Mouse (Mus musculus): ENCODE measurements at regions not wholly inside any gene's neighbourhood (a gene's known extent, or its start where the extent isn't known, plus 50 kb on each side); places are given as distances from the start of the nearest gene placed in this dataset.

DNA sequence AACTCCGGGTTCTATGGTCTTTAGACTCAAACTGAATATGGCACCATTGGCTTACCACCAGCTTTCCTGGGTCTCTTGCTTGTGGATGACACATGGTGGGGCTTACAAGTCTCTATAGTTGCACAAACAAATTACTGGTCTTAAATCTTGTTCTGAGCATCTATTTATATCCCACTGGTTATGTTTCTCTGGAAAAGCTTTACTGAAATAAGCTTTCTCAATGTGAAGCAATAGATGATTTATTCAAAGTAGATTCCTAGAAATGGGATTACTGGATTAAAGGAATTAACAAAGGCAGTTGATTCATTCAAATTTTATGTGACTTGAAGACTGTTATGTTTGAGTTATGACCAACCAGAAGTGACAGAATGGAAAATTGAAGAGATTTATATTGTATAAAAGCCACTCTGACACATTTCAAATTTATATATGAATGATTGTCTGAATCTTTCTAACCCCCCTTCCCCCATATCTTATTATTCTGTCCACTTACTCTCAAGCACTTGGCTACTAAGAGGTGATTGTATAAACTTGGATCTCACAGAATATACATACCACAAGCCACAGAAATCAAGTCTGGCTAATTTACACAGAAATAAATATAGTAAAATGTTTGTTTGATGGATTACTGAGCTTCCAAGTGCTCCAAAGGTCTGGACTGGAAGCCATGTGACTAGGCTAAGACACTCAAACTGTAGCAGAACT, 113.4 kb upstream of the C1qtnf3 start:
- no peak for DNase-seq (ENCODE audit: low spot score in 2 of 2)

DNA sequence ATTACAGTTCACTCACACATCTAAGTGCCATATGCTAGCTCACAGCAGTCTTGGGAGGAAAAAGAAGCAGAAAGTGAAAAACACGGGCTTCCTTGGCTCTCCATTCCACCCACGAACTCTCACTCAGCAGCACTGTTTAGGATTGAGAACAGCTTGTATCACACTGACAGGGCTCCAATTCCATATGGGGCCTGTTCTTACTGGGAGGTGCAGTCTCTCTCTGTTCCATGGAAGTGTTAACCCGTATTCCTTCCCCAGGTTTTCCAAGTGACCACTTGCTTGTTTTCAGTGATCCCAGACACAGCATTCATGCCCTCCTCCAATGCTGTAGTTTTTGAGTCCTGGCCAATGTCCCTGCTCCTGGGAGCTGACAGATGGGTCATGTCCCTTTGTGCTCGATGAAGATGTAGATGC, 111.5 kb upstream of the C1qtnf3 start:
- no peak for DNase-seq (ENCODE audit: low spot score in 2 of 2)

DNA sequence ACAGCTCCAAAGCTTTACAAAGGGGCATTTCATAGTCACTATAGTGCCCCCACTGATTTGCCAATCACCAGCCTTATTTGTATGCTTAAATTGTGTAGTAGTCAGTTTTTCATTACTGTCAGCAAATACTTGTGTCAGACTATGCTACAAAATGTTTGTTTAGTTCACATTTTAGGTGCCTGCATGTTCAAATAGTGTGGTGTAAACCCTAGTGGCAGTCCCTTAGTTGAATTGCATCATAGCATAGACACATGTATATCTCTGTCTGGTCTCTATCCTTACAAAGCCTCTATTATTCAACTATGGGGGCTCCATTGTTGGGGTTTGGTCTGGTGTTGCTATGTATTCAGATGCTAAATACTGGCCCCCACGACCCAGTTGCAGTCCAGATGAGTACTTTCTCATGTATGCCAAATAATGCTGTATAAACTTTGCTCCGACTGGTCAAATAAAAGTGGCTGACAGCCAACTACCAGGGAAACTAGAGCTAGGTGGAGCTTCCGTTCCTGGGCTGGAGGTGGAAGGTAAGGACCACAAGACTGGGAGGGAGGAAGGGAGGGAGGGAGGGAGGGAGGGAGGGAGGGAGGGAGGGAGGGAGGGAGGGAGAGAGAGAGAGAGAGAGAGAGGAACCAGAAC, 109.0 kb upstream of the C1qtnf3 start:
- DNase-seq (ENCODE audit: low spot score in 2 of 2): no peak

DNA sequence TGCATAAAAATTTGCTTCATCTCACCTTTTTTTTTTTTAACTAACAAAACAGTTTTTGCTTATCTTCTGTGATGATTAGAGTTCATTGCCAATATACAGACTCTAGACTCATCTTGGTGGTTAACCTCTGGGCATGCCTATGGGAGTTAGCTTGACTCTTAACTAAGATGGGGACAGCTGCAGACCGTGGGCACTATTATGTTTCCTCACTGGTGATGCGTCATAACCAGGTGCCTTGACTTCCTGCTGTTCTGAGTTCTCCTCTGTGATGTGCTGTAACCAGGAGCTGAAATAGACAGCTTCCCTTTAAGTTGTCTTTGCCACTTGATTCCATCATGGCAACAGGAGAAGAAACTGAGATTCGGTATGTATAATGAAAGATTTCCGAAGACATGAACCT, 105.4 kb upstream of the C1qtnf3 start:
- DNase-seq (ENCODE audit: low spot score in 2 of 2): no peak

GRCm38 (mm10) chr15:10864004-10864775, 87.9 kb upstream of the C1qtnf3 start:
- no peak for DNase-seq (ENCODE audit: low spot score in 2 of 2)

DNA sequence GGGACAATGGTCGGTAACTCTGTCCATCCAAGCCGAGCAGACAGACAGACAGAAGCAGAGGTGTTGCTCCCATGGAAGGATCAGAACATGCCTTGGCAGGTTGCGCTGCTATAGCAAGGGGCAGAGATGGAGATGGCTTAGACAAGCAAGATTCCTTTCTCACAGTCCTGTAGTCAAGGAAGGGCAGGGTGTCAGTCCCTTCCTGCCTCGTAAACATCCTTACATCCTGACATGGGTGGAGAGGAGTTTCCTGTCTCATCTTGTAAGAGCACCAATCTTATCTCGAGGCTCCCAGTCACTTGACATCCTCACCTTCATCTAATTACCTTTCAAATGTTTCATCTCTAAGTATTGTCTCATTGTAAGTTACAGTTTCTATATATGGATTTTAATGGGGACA, 87.0 kb upstream of the C1qtnf3 start:
- no peak for DNase-seq (ENCODE audit: low spot score in 2 of 2)

DNA sequence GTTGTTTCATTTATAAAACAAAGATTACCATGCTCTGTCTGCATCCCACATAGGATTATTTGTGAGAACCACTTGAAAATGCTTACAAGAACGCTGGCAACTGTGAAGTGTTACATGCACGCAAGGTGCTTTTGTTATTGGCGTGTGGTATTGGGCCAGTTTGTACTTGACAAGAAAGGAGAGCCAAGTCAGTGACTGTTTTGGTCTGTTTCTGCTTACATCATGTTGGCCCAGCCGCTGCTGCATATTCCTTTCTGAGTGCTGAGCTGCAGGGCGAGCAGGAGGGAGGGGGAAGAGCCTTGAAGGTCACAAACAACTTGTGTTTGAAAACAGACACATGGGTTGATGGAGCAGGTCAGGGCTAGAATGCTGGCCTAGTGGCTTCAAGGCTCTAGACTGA, 85.3 kb upstream of the C1qtnf3 start:
- DNase-seq (ENCODE audit: low spot score in 2 of 2): peak in 1 of 2 experiments; percentile 48

GRCm38 (mm10) chr15:10868115-10868514, 84.0 kb upstream of the C1qtnf3 start:
- DNase-seq (ENCODE audit: low spot score in 2 of 2): no peak

DNA sequence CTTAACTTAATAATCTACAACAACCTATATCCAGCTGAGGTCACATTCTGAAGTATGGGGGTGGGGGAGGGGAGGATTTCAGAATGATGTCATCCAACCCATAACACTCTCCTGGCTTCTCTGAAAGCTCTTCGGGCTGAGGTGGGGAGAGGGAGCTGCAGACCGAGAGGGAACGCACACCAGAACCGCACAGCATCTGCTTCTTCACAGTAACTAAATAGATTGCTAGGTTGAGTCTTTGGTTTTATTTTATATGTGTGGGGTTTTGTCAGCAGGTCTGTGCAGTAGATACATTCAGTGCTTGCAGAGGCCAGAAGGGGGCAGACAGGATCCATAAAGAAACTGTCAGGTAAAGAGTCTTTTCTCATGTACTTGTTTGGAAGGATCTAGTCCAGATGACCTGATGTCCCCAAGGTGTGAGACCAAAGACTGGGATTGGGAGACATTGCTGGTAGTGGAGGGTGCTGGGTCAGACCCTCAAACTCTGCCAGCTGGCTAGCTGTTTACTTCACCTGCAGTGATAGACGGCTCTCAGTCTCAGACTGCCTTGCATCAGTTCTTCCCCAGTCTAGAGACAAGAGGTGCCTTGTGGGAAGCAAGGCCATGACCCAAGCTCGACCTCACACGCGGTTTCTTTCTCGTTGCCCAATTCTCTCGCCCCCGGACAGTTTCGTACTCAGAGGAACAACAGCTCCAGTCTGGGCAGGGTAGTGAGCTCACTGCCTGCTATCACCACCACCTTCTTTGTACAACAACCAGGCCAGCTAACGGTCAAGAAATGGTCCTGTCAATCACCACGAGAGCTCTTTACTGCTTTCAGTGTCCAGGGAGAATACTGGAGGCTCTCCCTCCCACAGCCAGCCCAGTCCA, 83.2 kb upstream of the C1qtnf3 start:
- no peak for DNase-seq (ENCODE audit: low spot score in 2 of 2)

DNA sequence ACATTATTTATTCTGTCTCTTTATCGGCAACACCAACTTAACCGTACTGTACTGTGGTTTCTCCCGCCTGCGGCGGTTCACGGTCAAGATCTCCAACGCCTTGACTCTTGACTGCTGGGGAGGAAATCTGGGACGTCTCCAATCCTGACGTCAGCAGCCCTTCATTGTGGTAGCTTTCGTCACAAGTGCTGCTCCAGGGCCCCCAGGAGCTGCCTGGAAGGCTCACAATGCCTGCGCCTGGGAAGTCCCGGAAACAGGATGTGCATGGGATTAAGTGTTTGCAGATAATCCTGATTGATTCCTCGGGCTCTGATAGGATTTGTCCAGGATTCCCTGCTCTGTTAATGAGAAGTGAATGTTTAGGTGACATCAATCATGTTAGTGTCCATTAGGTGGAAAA, 82.3 kb upstream of the C1qtnf3 start:
- no peak for DNase-seq (ENCODE audit: low spot score in 2 of 2)

DNA sequence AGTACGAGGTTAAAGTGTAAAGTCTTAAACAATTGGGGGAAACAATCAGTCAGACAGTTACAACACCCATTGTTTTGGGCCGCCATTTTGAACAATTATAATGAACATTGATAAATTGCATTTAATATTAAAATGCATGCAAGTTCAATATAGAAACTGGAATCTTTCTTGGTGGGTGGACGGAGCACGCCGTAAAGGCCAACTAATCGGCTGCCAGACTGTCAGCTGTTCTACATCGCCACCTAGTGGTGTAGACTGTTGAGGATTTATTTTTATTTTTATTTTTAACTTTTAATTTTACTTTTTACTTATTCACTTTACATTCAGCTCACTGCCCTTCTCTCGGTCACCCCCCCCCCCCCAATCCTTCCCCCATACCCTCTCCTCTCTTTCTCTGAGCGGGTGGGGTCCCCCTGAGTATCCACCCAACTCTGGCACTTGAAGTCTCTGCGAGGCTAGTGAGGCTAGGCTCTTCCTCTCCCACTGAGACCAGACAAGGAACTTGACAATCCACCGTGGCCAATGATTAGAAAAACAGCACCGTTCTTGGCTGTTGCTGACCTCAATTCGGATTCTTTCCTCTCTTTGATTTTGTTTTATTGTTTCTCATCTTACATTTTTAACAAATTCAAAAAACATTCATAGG, 79.7 kb upstream of the C1qtnf3 start:
- no peak for DNase-seq (ENCODE audit: low spot score in 2 of 2)

DNA sequence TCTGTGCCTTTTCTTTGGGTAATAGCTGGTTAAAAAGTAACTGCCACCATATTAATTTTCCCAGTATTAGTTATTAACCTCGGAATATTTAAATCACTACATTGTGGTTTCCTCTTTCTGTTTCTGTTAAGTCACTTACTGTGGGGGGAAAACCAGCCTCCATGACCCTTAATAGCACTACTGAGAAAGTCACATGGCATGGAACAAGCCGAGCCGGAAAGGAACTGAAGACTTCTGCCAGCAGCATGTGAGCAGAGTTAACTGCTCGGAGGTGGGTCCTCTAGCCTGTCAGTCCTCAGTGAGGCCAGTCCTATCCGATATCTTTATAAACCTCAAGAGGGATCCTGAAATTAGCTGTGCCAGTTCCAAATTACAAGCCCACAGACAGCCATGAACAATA, 75.8 kb upstream of the C1qtnf3 start:
- DNase-seq (ENCODE audit: low spot score in 2 of 2): no peak

GRCm38 (mm10) chr15:10881726-10882125, 70.4 kb upstream of the C1qtnf3 start:
- no peak for DNase-seq (ENCODE audit: low spot score in 2 of 2)

GRCm38 (mm10) chr15:10887990-10888389, 64.1 kb upstream of the C1qtnf3 start:
- DNase-seq (ENCODE audit: low spot score in 2 of 2): no peak

DNA sequence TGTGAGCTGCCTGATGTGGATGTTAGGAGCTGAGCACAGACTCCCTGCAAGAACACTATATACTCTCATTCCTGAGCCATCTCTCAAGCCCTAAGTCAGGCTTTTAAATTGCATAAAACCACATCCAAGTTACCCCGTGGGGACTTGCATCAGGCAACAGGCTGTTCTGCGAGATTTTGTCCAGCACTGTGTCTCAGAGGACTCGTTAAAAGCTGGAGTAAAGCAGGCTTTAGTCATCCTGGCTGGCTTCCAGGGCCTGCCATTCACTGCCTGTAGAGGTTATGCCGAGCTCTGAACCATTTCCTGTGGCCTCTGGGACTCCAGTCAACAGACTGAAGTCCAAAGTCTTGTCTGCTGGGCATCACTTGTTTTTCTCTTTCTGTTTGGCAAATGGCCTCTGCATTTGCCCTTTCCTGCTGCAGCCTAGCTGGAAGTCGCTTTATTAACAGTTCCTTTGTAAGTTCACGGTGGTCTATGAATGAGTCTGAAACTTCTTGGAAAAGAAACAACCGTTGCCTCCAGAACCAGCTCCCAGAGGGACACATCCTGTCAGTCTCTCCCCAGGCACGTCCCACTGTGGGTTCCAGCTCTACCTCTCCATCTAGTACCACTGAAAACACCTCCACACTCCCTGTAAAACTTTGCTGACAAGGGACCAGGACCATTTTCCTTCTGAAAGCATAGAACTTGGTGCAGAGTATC, 61.8 kb upstream of the C1qtnf3 start:
- peak; percentile 67 to 82 for DNase-seq (ENCODE audit: low spot score in 2 of 2)

DNA sequence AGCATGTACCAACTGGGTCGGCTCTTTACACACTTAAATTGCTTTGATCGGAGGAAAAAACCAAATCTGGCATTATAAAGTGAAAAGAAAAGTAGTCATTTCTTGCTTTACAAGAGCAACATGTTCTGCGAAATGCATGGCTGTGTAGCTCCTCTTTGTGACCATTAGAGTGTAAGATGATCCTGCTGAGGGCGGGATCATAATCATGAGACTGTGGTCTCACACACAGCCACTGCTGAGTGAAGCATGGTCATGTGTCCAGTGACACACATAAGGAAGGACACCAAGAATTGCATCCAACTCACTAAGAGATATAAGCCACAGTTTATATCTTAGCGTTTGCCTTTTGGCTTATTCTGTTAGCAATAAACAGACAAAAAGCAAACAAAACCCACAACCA, 53.8 kb upstream of the C1qtnf3 start:
- no peak for DNase-seq (ENCODE audit: low spot score in 2 of 2)

DNA sequence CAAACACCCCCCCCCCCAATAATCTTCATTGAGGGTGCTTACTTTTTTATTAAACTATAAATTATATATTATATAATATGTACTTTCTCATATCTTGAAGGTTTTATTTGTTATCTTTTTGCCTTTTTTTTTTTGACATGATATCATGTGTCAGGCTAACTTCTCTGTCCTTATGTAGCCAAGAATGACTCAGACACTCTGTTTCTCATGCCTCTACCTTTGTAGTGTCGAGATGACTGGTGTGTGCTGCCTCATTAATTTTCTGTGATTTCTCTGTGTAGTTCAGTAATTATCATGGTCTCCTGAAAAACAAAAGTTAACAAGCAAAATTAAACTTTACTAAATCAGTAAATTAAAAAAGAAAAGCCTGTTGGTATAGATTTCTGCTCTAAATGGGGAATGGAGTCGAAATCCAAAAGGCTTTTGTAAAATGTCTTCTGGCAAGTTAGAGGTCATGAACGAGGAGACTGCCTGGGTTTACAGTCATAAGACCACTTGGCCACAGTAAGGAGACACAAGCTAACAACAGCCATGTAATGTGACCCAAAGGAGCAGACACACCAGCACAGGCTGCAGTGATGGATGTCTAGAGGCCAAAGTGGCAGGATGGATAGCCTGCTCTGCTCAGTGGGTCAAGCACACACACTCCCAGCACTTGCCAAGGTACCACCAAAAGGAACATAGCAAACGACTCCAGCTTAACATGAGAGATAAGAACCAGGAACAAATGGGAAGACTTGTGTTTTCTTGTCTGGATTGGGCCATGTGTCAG, 53.2 kb upstream of the C1qtnf3 start:
- DNase-seq (ENCODE audit: low spot score in 2 of 2): no peak

- DNase-seq (ENCODE audit: low spot score in 2 of 2): peak in 1 of 2 experiments; percentile 46
These were observed 52.2 kb upstream of the C1qtnf3 start for GRCm38 (mm10) chr15:10899904-10900303.

DNA sequence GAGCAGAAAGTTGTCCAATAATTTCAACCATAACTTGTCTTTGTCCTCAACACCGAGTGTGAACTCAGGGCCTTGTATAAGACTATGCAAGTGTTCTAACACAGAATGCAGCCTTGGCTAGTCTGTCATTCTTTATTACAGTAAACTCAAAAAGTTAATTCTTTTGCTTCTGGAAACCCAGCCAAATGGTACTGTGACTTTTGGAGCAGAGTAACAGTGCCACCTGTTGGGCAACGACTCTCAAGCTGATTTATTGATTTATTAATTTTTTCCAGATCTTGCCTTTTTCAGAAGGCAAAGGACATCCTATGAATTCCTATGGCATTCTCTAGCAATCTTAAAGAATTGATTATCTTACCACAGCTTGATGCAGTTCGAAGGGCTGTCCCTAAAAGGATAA, 51.1 kb upstream of the C1qtnf3 start:
- peak in 1 of 2 experiments; percentile 25 for DNase-seq (ENCODE audit: low spot score in 2 of 2)

DNA sequence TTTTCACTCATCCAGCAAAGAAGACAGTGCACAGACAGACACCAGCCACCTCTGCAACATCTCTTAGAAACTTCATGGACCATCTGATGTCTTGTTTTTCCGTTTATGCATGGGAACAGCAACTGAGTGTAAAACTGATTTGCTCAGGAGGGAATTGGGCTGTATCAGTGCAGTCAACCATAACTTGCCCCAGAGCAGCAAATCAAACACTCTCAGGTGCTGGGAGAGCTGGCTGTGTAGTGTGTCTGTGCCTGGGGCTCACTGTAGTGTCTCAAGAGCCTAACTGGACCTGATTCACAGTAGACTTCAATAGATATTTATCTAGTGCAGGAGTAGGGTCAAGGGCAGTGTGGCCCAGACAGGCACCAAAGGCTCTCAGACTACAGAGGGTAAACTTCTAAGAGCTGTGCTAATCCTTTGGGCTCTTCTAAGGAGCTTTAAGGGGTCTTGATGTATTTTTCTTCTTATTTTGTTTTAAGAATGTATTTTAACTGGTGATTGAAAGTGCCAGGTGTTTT, 50.3 kb upstream of the C1qtnf3 start:
- DNase-seq (ENCODE audit: low spot score in 2 of 2): no peak

Data from urinary bladder, adult 18-20 months (tissue).